ENCODE assay signal across 9 mouse cellular contexts in the genomic region with DNA sequence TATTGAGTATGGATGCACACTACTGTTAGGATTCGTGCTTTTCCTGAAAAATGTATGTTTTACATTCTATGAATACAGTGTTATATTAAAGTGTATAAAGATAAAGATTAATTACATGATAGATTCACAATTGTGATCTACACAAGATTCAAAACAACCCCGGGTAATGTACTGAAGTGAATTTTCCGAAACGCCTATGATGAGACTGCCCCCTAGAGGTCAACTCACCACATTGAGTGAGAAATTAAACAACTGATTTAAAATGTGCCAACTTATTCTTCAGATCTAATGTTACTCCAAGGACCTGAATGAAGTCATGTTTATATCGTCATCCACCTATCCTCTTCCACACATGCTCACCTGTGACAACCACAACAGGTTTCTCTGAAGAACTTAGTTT. TPM values are rescaled to one million over a fixed set of nuclear protein-coding genes. Genes with fewer than 3 reads are reported as not detected.
DNase-seq lines count a peak whose midpoint lies in the region; ATAC-seq and TF ChIP-seq lines count a peak whose summit lies in the region.
"Had no signal": no experiment of that assay in that cellular context is flagged by ENCODE, and none has a peak within 500 bp of the region (broad histone marks: within the 10 kb centered on the region; RNA-seq: fewer than 3 reads in every experiment).

No protein-coding gene starts in this region.

- no peaks in the 10 kb centered on the region for H3K36me3 ChIP-seq in intestine, embryonic 15.5 days
- H3K36me3 ChIP-seq in intestine, embryonic 16.5 days (ENCODE audit: control insufficient read depth, insufficient read depth, low read length) = no peaks in the 10 kb centered on the region
- no peaks in the 10 kb centered on the region for H3K36me3 ChIP-seq in CH12.LX (replicated peaks in 1 of 2; ENCODE audit: control insufficient read depth in 1 of 2, insufficient read depth in 1 of 2, low read length in 1 of 2)
- H3K36me3 ChIP-seq: neural tube, embryonic 13.5 days had no signal

- no peaks in the 10 kb centered on the region for H3K79me2 ChIP-seq in CH12.LX (replicated peaks; ENCODE audit: control insufficient read depth, extremely low read depth, insufficient read depth, poor library complexity, severe bottlenecking)

- H3K9ac ChIP-seq in intestine, embryonic 15.5 days = no peak overlapping the region
- no peak overlapping the region for H3K9ac ChIP-seq in intestine, embryonic 16.5 days (ENCODE audit: low read depth, low read length)
- H3K9ac ChIP-seq in CH12.LX (ENCODE audit: insufficient read depth, low read depth) = no peak overlapping the region

- no peaks in the 10 kb centered on the region for H3K9me3 ChIP-seq in intestine, embryonic 15.5 days
- no peaks in the 10 kb centered on the region for H3K9me3 ChIP-seq in intestine, embryonic 16.5 days (ENCODE audit: control insufficient read depth, low read length)
- no peaks in the 10 kb centered on the region for H3K9me3 ChIP-seq in CH12.LX (replicated peaks; ENCODE audit: low read length)
- H3K9me3 ChIP-seq: neural tube, embryonic 13.5 days had no signal

- peak; percentile 36 to 59 for TF ChIP-seq CTCF in CH12.LX (conservative IDR thresholded peaks at IDR 0.05 in 1 of 2, IDR thresholded peaks at IDR 0.05 in 1 of 2; ENCODE audit: low read depth in 2 of 2, low read length in 2 of 2)

- TF ChIP-seq RAD21 in CH12.LX (IDR thresholded peaks at IDR 0.05; ENCODE audit: low read depth, low read length) = peak; percentile 54

- no peak overlapping the region for H3K4me3 ChIP-seq in intestine, embryonic 15.5 days (replicated peaks)
- no peak overlapping the region for H3K4me3 ChIP-seq in intestine, embryonic 16.5 days (ENCODE audit: low read length)
- H3K4me3 ChIP-seq in CH12.LX (replicated peaks in 1 of 3; ENCODE audit: low read depth in 2 of 3, low read length in 2 of 3, poor library complexity in 1 of 3) = no peak overlapping the region
- H3K4me3 ChIP-seq: neural tube, embryonic 13.5 days had no signal

- TF ChIP-seq POLR2A in CH12.LX (IDR thresholded peaks at IDR 0.05; ENCODE audit: low read depth, low read length) = no peak

- in situ Hi-C loops in CH12.LX (cut with MboI; ENCODE audit: low pct_ligation_motif_present, low pct_unique_long_range_greater_than_20kb, low sequenced_read_pairs) = no loop called here

- peaks cover 2% of the 10 kb centered on the region; the same call in 1 of the 2 replicates for H3K4me1 ChIP-seq in intestine, embryonic 15.5 days (replicated peaks)
- 0 out of 2 replicates have a peak, but pooled peaks cover under 1% of the 10 kb centered on the region for H3K4me1 ChIP-seq in intestine, embryonic 16.5 days (ENCODE audit: control insufficient read depth, insufficient read depth, low read length)
- H3K4me1 ChIP-seq in CH12.LX (ENCODE audit: control insufficient read depth in 1 of 2, insufficient read depth in 2 of 2) = no peaks in the 10 kb centered on the region

- dilution Hi-C loops in CH12.LX (cut with MboI; ENCODE audit: extremely low pct_ligation_motif_present, extremely low pct_unique_long_range_greater_than_20kb, low sequenced_read_pairs) = no loop called here

- TF ChIP-seq EP300 in CH12.LX (IDR thresholded peaks at IDR 0.05; ENCODE audit: low read length) = no peak

- H3K27ac ChIP-seq in intestine, embryonic 15.5 days = no peak overlapping the region
- H3K27ac ChIP-seq in intestine, embryonic 16.5 days (ENCODE audit: low read length) = no peak overlapping the region
- no peak overlapping the region for H3K27ac ChIP-seq in CH12.LX (ENCODE audit: insufficient read depth, low read depth)
- H3K27ac ChIP-seq: neural tube, embryonic 13.5 days had no signal

- WGBS in intestine, embryonic 15.5 days = 20% methylated on average over 5 of the region's 5 CpGs
- WGBS in intestine, embryonic 16.5 days = 22% methylated on average over 5 of the region's 5 CpGs

- DNase-seq in 3T3-L1 (ENCODE audit: low read depth, low spot score) (peak; percentile 71), CH12.LX (ENCODE audit: extremely low read depth) (peak; percentile 48)
- peak; percentile 28 for DNase-seq in embryo, embryonic 9.5 days (ENCODE audit: extremely low spot score)
- no peak for DNase-seq in frontal cortex, postnatal 10 days (ENCODE audit: low spot score in 2 of 2)

- no peaks in the 10 kb centered on the region for H3K27me3 ChIP-seq in intestine, embryonic 15.5 days (replicated peaks)
- H3K27me3 ChIP-seq in intestine, embryonic 16.5 days (replicated peaks; ENCODE audit: control insufficient read depth, insufficient read depth, low read length) = no peaks in the 10 kb centered on the region
- peaks cover 2% of the 10 kb centered on the region for H3K27me3 ChIP-seq in CH12.LX (replicated peaks)
- H3K27me3 ChIP-seq: neural tube, embryonic 13.5 days had no signal

- peak; percentile 28; the same call in 1 of the 2 replicates for ATAC-seq in intestine, embryonic 15.5 days
- ATAC-seq in intestine, embryonic 16.5 days = no peak
- peak; percentile 62; the same call in 1 of the 2 replicates for ATAC-seq in megakaryocyte, adult 5-6 weeks (ENCODE audit: poor library complexity, severe bottlenecking)
- no peak for ATAC-seq in inflammation-experienced regulatory T-cells, adult 6 months

- no peak overlapping the region for H3K4me2 ChIP-seq in intestine, embryonic 15.5 days (replicated peaks)
- no peak overlapping the region for H3K4me2 ChIP-seq in intestine, embryonic 16.5 days (ENCODE audit: low read depth, low read length)
- H3K4me2 ChIP-seq in CH12.LX (ENCODE audit: insufficient read depth, low read depth, poor library complexity, severe bottlenecking) = no peak overlapping the region

TF ChIP-seq in CH12.LX, 34 proteins besides CTCF, POLR2A, EP300 and RAD21:
- TF ChIP-seq ETS1 (conservative IDR thresholded peaks at IDR 0.05; ENCODE audit: low read depth, low read length) (no peak), SMC3 (IDR thresholded peaks at IDR 0.05; ENCODE audit: low read depth, low read length) (peak; percentile 17; the same call in 1 of the 2 replicates), PAX5 (IDR thresholded peaks at IDR 0.05; ENCODE audit: low read length) (no peak), MEF2A (IDR thresholded peaks at IDR 0.05; ENCODE audit: borderline replicate concordance, low read depth, low read length) (no peak), UBTF (IDR thresholded peaks at IDR 0.05; ENCODE audit: low read depth, low read length) (no peak), ELF1 (IDR thresholded peaks at IDR 0.05; ENCODE audit: low read depth, low read length) (no peak)

RNA-seq across cellular contexts. Expression of a gene that starts 27.7 kb away (rescaled TPM):
- 0.04 and 0.05 TPM in 2 replicates for polyA plus RNA-seq in intestine, embryonic 15.5 days (2015; fragmentation: Nextera tagmentation; extraction: Ambion mirVana)
- 0.02 TPM in 2 replicates for polyA plus RNA-seq in intestine, embryonic 16.5 days (2015; fragmentation: Nextera tagmentation; extraction: Ambion mirVana)
- total RNA-seq in CH12.LX (2012; rRNA removed) (not detected in 2 replicates), CH12.LX (2014; rRNA removed) (not detected in 2 replicates)
- polyA plus RNA-seq in CH12.LX (2012; ENCODE audit: insufficient read length, low read depth) = not detected in 2 replicates
- not detected in 2 replicates for total RNA-seq in megakaryocyte, adult 5-6 weeks (2015)
- not detected in 2 replicates for total RNA-seq in megakaryocyte, adult 5-6 weeks (2017)
- not detected for polyA plus RNA-seq in inflammation-experienced regulatory T-cells, adult 6 months (2017; shearing (Covaris generic))

Comparison
In these comparisons a context has a peak if more than half of its experiments do, and no peak if none do; other contexts are left out.
1. ATAC-seq: peak in intestine, embryonic 15.5 days (single experiment) and megakaryocyte, adult 5-6 weeks (single experiment); none in intestine, embryonic 16.5 days (single experiment) and inflammation-experienced regulatory T-cells, adult 6 months (single experiment).
2. DNase-seq: peak in 3T3-L1 (single experiment), CH12.LX (single experiment) and embryo, embryonic 9.5 days (single experiment); none in frontal cortex, postnatal 10 days (0 of 2).